Mouse (Mus musculus) erythroblast, embryonic 14.5 days (primary cell): Measurements from ENCODE around the gene Car3. TPM values are rescaled to one million over a fixed set of nuclear protein-coding genes. Genes with fewer than 3 reads are reported as not detected.

ENCODE experiments used
- H3K27me3 ChIP-seq: 2 replicates; pipeline ENCODE4 v1.6.1; 2012; ENCODE audit warnings: inconsistent platforms; ENCODE audit not compliant: control insufficient read depth
- H3K36me3 ChIP-seq: 2 replicates; pipeline ENCODE4 v1.6.1; 2012; ENCODE audit warnings: mild to moderate bottlenecking, inconsistent platforms; ENCODE audit not compliant: control insufficient read depth
- H3K4me1 ChIP-seq: 2 replicates; pipeline ENCODE4 v1.6.1; 2012; ENCODE audit warnings: inconsistent platforms; ENCODE audit not compliant: control insufficient read depth
- H3K4me3 ChIP-seq: replicated peaks from 2 replicates; pipeline ENCODE3; 2012; ENCODE audit warnings: moderate library complexity, mild to moderate bottlenecking, inconsistent platforms
- H3K9me3 ChIP-seq: 2 replicates; pipeline ENCODE4 v1.6.1; 2012; ENCODE audit warnings: low read length, inconsistent platforms, mixed read lengths; ENCODE audit not compliant: control insufficient read depth
- GATA1 ChIP-seq: IDR thresholded peaks from 2 replicates; pipeline ENCODE4 v1.6.1; 2012; ENCODE audit warnings: low read length, inconsistent platforms, mixed read lengths
- TAL1 ChIP-seq: IDR thresholded peaks from 3 replicates; pipeline ENCODE4 v1.6.1; 2012; ENCODE audit warnings: low read length, inconsistent platforms, mixed read lengths
- polyA plus RNA-seq: library from polyadenylated mRNA; stranded (reverse); fragments of >175 nt; gene quantifications from 2 replicates; pipeline ENCODE4 v1.2.3, GENCODE M21; 2012

Gene Car3
- polyA plus RNA-seq, 1 experiment: 0.10 TPM

- no peak for TF ChIP-seq TAL1
- no peak for TF ChIP-seq GATA1
- H3K4me3 ChIP-seq: no peak overlapping the region
- peaks cover 11% of the 10 kb centered on the region for H3K36me3 ChIP-seq
- no peaks in the 10 kb centered on the region for H3K27me3 ChIP-seq
- peaks cover 83% of the 10 kb centered on the region for H3K4me1 ChIP-seq
- H3K9me3 ChIP-seq: no peaks in the 10 kb centered on the region
These were observed 18.7 kb downstream of the Car3 start for GRCm38 (mm10) chr3:14882005-14882404.

GRCm38 (mm10) chr3:14882756-14883155 lies 19.4 kb downstream of the Car3 start:
- H3K4me3 ChIP-seq: peak overlapping the region; percentile 17
- peaks cover 19% of the 10 kb centered on the region for H3K36me3 ChIP-seq
- peaks cover 75% of the 10 kb centered on the region for H3K4me1 ChIP-seq
- H3K27me3 ChIP-seq: no peaks in the 10 kb centered on the region
- H3K9me3 ChIP-seq: no peaks in the 10 kb centered on the region
- no peak for TF ChIP-seq GATA1
- no peak for TF ChIP-seq TAL1

GRCm38 (mm10) chr3:14884826-14885225 lies 21.5 kb downstream of the Car3 start:
- Histone ChIP-seq H3K36me3 (peaks cover 39% of the 10 kb centered on the region), H3K4me1 (peaks cover 56% of the 10 kb centered on the region), H3K9me3 (no peaks in the 10 kb centered on the region), H3K27me3 (no peaks in the 10 kb centered on the region), H3K4me3 (peak overlapping the region; percentile 79)
- TF ChIP-seq GATA1 (no peak), TAL1 (no peak)

- peak within 1 kb of the TSS; percentile 79 for H3K4me3 ChIP-seq
These were observed 23.1 kb downstream of the Car3 start, which contains the start of gene Car2 for GRCm38 (mm10) chr3:14886102-14887098. TSS of gene Car2 (plus strand) at chr3:14886273.

GRCm38 (mm10) chr3:14887134-14887666 lies 23.9 kb downstream of the Car3 start:
- H3K4me1 ChIP-seq: peaks cover 45% of the 10 kb centered on the region
- no peaks in the 10 kb centered on the region for H3K9me3 ChIP-seq
- H3K27me3 ChIP-seq: no peaks in the 10 kb centered on the region
- H3K4me3 ChIP-seq: peak overlapping the region; percentile 79
- no peak for TF ChIP-seq GATA1
- TF ChIP-seq TAL1: no peak
- H3K36me3 ChIP-seq: peaks cover 60% of the 10 kb centered on the region

More at GRCm38 (mm10) chr3:14886102-14887098, 23.1 kb downstream of the Car3 start, which contains the start of gene Car2:
- no peaks in the 10 kb centered on the region for H3K9me3 ChIP-seq
- H3K27me3 ChIP-seq: no peaks in the 10 kb centered on the region
- H3K4me1 ChIP-seq: peaks cover 47% of the 10 kb centered on the region
- H3K36me3 ChIP-seq: peaks cover 53% of the 10 kb centered on the region
- TF ChIP-seq TAL1 (no peak), GATA1 (no peak)

- H3K9me3 ChIP-seq: no peaks in the 10 kb centered on the region
- no peak for TF ChIP-seq GATA1
- TF ChIP-seq TAL1: no peak
- H3K27me3 ChIP-seq: no peaks in the 10 kb centered on the region
- H3K36me3 ChIP-seq: peaks cover 66% of the 10 kb centered on the region
- H3K4me3 ChIP-seq: peak overlapping the region; percentile 79
- peaks cover 41% of the 10 kb centered on the region for H3K4me1 ChIP-seq
These were observed 24.5 kb downstream of the Car3 start for GRCm38 (mm10) chr3:14887686-14888295.

GRCm38 (mm10) chr3:14888549-14888948 lies 25.2 kb downstream of the Car3 start:
- H3K4me1 ChIP-seq: peaks cover 37% of the 10 kb centered on the region
- H3K27me3 ChIP-seq: no peaks in the 10 kb centered on the region
- H3K36me3 ChIP-seq: peaks cover 71% of the 10 kb centered on the region
- no peaks in the 10 kb centered on the region for H3K9me3 ChIP-seq
- TF ChIP-seq TAL1: no peak
- no peak for TF ChIP-seq GATA1
- peak overlapping the region; percentile 79 for H3K4me3 ChIP-seq

- H3K27me3 ChIP-seq: no peaks in the 10 kb centered on the region
- H3K4me1 ChIP-seq: peaks cover 38% of the 10 kb centered on the region
- TF ChIP-seq TAL1 (no peak), GATA1 (no peak)
- no peaks in the 10 kb centered on the region for H3K9me3 ChIP-seq
- peak overlapping the region; percentile 79 for H3K4me3 ChIP-seq
- peaks cover 76% of the 10 kb centered on the region for H3K36me3 ChIP-seq
These were observed 25.8 kb downstream of the Car3 start for GRCm38 (mm10) chr3:14889085-14889484.

- no peaks in the 10 kb centered on the region for H3K27me3 ChIP-seq
- peaks cover 84% of the 10 kb centered on the region for H3K36me3 ChIP-seq
- TF ChIP-seq GATA1: 0 out of 2 replicates have a peak, but pooled peaks have one; percentile 21
- TF ChIP-seq TAL1: 0 out of 3 replicates have a peak, but pooled peaks have one; percentile 26
- peaks cover 37% of the 10 kb centered on the region for H3K4me1 ChIP-seq
- no peaks in the 10 kb centered on the region for H3K9me3 ChIP-seq
- H3K4me3 ChIP-seq: peak overlapping the region; percentile 79
These were observed 26.6 kb downstream of the Car3 start for GRCm38 (mm10) chr3:14889716-14890409.
